Mouse (Mus musculus) thymus, postnatal 4 days (tissue): ENCODE data around the gene Mrpl1.

Experiments
- DNase-seq: peaks from one replicate; pipeline ENCODE4 v3.0.0; 2021

Mrpl1 gene

GRCm38 (mm10) chr5:96207531-96207930 is 1.8 kb upstream of the Mrpl1 start:
- DNase-seq, result peak; percentile 27

GRCm38 (mm10) chr5:96208543-96208942 is 750 bp upstream of the Mrpl1 start:
- peak; percentile 38 for DNase-seq

- DNase-seq, result peak; percentile 92
Observed at GRCm38 (mm10) chr5:96209916-96210583, 757 bp downstream of the Mrpl1 start.

DNA sequence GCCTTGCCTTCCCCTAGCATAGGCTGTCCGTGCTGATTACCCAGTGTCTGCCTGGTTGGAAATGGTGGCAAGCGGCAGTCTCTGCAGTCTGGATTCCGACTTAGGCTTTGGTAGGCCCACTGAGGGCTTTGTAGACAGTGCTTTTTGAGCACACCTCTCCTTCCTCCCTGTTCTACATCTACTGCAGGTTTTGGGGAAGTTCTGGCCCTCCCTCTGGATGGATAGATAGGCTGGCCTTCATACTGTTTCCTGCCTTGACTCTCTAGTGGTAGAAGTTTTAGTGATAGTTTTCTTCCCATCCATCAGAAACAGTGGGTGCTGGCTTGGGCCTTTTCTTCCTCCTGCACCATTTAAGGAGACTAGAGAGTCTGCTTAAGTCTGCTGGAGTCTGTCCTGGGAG is 9.4 kb downstream of the Mrpl1 start:
- no peak for DNase-seq

DNA sequence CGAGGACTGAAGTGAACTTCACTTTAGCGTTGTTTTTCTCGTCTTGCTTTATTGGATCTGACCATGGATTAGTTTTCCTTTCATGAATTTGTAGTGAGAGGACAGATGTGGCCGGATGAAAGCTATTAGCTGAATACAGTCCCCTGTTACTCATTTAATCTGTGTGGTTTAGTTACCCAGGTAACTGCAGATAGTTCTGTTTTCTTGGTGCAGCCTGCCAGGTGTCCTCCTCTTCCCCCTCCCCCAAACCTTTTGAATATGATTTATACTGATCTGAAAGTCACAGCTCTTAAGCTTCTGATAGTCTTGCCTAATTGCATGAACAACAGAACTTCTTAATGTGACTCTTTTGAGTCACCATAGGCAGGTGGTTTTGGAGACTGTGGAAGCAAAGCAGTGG is 10.2 kb downstream of the Mrpl1 start:
- no peak for DNase-seq

GRCm38 (mm10) chr5:96221298-96221697 is 12.0 kb downstream of the Mrpl1 start:
- DNase-seq, result no peak

- no peak for DNase-seq
Observed at GRCm38 (mm10) chr5:96221812-96222585, 12.7 kb downstream of the Mrpl1 start.

GRCm38 (mm10) chr5:96222964-96223363 is 13.7 kb downstream of the Mrpl1 start:
- DNase-seq, result no peak

- DNase-seq, result no peak
Observed at GRCm38 (mm10) chr5:96226490-96226889, 17.2 kb downstream of the Mrpl1 start.

- no peak for DNase-seq
Observed at GRCm38 (mm10) chr5:96228967-96229366, 19.7 kb downstream of the Mrpl1 start.

DNA sequence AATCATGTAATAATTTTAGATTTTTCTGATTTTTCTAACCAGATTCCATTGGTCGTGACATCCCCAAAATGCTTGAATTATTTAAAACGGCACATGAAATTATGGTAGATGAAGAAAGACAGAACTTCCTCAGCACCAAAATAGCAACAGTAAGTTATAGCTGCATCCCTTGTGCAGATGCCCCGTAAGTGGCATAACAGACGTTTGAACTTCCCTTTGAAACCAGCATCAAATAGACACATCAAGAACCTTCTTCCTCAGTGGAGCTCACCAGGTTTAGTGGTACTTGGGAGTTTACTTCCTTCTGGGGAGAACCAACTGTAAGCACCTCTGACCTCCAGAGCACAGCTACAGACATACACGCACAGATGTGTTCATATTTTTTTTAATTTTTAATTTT is 29.5 kb downstream of the Mrpl1 start:
- no peak for DNase-seq

DNA sequence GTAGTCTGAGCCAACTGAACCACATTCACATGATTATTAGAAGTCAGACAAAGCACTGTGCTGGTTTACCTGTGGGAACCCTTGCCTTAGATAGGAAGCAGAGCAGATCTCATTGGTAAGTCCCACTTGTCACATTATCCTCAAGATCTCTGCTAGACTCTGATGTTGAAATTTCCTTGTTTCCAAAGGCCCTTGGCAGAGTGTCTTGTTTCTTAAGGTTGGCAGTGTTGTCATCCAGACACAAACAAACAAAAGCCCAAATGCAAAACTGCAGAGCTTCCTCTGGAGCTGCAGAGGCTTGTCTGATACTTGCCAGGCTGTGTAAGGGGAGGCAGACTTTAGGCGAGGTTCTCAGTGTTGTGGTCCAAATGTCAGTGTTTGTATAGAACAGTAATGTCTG is 31.6 kb downstream of the Mrpl1 start:
- DNase-seq, result no peak

DNA sequence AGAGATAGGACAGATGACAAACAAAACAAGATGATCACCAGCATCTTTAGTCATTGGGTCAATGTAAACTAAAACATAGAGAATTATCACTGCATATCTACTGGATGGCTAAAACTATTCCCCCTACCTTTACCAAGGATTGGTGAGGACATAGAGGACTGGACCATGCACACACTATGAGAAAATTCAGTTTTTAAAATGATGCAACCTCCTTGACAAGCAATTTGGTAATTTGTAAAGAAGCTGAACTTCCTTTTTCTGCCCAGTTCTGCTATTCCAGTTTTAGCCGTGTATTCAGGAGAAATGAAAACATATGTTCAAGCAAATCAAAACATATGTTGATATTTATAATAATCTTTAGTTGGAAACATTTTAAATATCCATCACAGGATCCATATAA is 35.2 kb downstream of the Mrpl1 start:
- DNase-seq, result no peak

DNA sequence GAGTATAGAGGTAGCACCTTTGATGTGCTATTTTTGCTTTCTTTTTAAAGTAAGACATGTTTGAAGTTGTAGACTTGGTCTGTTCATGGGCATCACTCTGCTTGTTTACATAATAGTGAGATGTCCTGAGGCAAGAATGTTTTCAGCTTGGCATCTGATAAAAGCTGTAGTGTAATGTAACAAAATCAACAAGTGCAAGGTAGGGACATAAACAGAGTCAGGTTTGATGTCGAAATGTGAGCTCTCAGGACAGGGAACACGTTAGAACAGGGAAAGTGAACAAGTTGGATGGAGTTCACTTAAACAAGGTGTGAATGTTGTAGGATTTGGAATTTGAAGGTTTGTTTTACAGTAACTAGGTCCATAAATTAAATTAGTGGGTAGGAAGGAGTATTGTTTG is 44.7 kb downstream of the Mrpl1 start:
- DNase-seq, result no peak

- DNase-seq, result no peak
Observed at GRCm38 (mm10) chr5:96255166-96255565, 45.9 kb downstream of the Mrpl1 start.

DNA sequence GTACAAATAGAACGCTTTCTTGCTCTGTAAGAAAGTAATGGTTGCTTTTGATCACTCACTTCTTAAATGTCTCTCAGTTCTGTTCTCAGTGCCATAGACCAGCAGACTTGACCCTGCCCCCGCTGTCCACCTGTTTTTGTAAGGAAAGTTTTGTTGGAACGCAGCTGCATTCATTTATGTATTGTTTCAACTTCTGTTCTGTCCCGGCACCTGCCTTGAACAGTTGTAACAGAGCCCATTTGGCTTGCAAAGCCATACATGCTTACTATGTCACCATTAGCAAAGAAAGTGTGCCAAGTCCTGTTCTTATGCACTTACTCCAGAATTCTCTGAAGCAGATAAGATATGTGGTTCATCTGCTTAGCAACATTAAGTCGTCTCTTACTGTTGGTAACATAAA is 48.9 kb downstream of the Mrpl1 start:
- no peak for DNase-seq

DNA sequence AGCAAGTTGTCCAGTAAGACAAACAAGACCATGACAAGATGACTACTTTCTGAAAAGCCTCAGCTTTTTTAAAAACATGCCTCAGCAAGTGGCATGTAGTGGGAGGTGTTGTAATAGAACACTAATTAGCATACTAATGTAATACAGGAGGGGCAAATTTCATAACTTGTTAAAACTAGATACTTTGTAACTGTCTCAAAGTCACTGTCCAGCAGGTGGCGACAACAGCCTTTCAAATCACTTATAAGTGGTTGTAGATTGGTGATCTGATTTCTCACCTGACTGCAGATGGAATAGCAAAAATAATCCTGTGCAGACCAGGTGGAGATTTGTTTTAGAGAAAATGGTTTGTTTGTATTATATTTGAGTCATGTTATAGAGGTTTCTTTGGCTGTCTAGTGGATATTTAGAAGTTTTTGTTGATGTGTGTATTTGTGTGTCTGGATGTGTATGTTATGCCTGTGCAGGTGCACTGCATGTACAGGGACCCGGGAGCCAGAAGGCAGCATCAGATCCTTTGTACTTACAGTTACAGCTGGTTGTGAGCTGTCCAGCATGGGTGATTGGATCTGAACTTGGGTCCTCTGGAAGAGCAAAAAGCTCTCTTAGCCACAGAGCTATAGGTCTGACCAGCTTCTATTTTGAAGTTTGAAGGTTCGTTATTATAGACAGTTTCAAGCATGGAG is 57.9 kb downstream of the Mrpl1 start:
- peak; percentile 79 for DNase-seq

- no peak for DNase-seq
Observed at GRCm38 (mm10) chr5:96271070-96271469, 61.8 kb downstream of the Mrpl1 start.

DNA sequence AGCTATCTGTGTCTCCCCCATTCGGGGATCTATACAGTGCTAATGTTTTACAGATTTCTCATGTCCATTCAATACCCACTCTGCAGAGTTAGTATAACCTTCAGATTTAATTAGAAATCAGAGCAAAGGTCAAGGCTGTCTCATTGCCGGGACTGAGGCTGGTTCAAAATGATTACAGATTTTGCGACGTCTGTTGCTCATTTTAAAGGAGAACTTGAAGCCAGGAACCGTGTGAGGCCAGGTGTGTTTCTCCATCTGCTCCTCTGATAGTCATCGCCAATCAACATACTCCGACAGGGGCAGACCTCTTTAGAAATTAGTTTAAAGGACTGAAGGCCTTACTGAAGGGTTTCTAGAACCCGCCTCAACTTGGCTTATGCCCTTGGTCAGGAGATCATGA is 96.5 kb downstream of the Mrpl1 start:
- DNase-seq, result no peak

DNA sequence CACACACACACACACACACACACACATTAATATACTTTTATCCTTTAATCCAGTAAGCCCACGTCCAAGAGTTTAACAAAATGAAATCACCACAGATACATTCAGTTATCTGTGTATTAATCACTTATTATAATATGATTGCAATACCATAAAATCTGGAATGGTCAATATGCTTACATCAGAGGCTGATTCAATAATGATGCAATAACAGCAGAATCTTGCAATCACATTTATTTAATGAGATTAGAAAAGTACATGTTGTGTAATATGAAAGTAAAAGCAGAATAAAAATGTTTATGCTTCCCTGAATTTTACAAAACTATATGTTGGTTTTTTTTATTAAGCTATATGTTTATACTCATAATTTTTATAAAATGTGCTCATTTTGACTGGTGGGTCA is 97.0 kb downstream of the Mrpl1 start:
- DNase-seq, result no peak

DNA sequence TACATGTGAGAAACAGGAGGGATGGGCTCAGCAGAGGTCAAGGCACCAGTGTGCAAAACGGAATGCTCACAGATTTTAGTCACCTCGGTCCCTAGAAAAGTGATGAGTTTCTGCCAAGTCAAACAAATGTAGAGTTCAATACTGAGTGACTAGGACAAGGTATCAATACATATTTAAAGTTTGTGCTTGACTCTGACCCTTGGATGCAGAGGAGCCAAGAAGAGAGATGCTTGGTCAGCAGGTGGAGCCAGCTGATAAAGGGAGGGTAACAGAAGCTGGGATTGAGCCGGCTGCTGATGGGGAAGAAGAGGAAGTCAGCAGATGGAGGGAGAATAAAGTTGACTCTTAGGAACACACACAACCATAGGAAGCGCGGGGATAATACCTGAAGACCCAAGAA is 97.5 kb downstream of the Mrpl1 start:
- DNase-seq, result no peak

- no peak for DNase-seq
Observed at GRCm38 (mm10) chr5:96308086-96308485, 98.8 kb downstream of the Mrpl1 start.

GRCm38 (mm10) chr5:96308645-96309044 is 99.4 kb downstream of the Mrpl1 start:
- DNase-seq, result no peak

GRCm38 (mm10) chr5:96309566-96309965 is 100.3 kb downstream of the Mrpl1 start:
- DNase-seq, result no peak
